Comparison of ENCODE assay signal across 7 mouse cellular contexts in genomic region chr13:64152671-64153082, GRCm38 (mm10). TPM values are rescaled to one million over a fixed set of nuclear protein-coding genes. Genes with fewer than 3 reads are reported as not detected.
DNase-seq lines count a peak whose midpoint lies in the region; ATAC-seq and TF ChIP-seq lines count a peak whose summit lies in the region.

No protein-coding gene starts in this region.

- peaks cover 40% of the 10 kb centered on the region for H3K4me1 ChIP-seq in lung, embryonic 15.5 days
- peaks cover 10% of the 10 kb centered on the region for H3K4me1 ChIP-seq in embryonic facial prominence, embryonic 12.5 days
- peaks cover 45% of the 10 kb centered on the region for H3K4me1 ChIP-seq in liver, embryonic 15.5 days (replicated peaks)
- H3K4me1 ChIP-seq in small intestine, adult 2 months (ENCODE audit: control insufficient read depth, insufficient read depth, insufficient read length, low read length): no peaks in the 10 kb centered on the region

- H3K36me3 ChIP-seq in lung, embryonic 15.5 days: no peaks in the 10 kb centered on the region
- H3K36me3 ChIP-seq in embryonic facial prominence, embryonic 12.5 days: no peaks in the 10 kb centered on the region
- H3K36me3 ChIP-seq in liver, embryonic 15.5 days (replicated peaks): peaks cover 16% of the 10 kb centered on the region
- no peaks in the 10 kb centered on the region for H3K36me3 ChIP-seq in small intestine, adult 2 months (ENCODE audit: control insufficient read depth, insufficient read depth, low read length)

- H3K27ac ChIP-seq in lung, embryonic 15.5 days: peak overlapping the region; percentile 95
- H3K27ac ChIP-seq in embryonic facial prominence, embryonic 12.5 days: peak overlapping the region; percentile 89
- peak overlapping the region; percentile 98 for H3K27ac ChIP-seq in liver, embryonic 15.5 days (replicated peaks)
- H3K27ac ChIP-seq in small intestine, adult 2 months (ENCODE audit: insufficient read depth, low read depth, low read length): peak overlapping the region; percentile 0; the same call in 1 of the 2 replicates

- H3K9ac ChIP-seq in lung, embryonic 15.5 days: peak overlapping the region; percentile 79
- H3K9ac ChIP-seq in embryonic facial prominence, embryonic 12.5 days: peak overlapping the region; percentile 79
- peak overlapping the region; percentile 97 for H3K9ac ChIP-seq in liver, embryonic 15.5 days

- peak overlapping the region; percentile 84 for H3K4me2 ChIP-seq in lung, embryonic 15.5 days
- peak overlapping the region; percentile 86 for H3K4me2 ChIP-seq in embryonic facial prominence, embryonic 12.5 days (replicated peaks)
- peak overlapping the region; percentile 98 for H3K4me2 ChIP-seq in liver, embryonic 15.5 days

- intact Hi-C loops in heart, postnatal 25 days (cut with DNase I): loop anchor here (10.0 kb wide), 1 partner anchor 588 kb away; no protein-coding TSS in a partner anchor

- under 1% methylated on average over 61 of the region's 61 CpGs for WGBS in lung, embryonic 15.5 days
- under 1% methylated on average over 55 of the region's 61 CpGs for WGBS in embryonic facial prominence, embryonic 12.5 days
- under 1% methylated on average over 61 of the region's 61 CpGs for WGBS in liver, embryonic 15.5 days (ENCODE audit: insufficient replicate concordance)
- under 1% methylated on average over 60 of the region's 61 CpGs for WGBS in small intestine, adult 2 months

- TF ChIP-seq POLR2A in small intestine, adult 2 months (IDR thresholded peaks at IDR 0.05; ENCODE audit: low read depth, low read length): no peak

- ATAC-seq in lung, embryonic 15.5 days (ENCODE audit: borderline replicate concordance, extremely low read depth, low FRiP score, low TSS enrichment): peak; percentile 6; the same call in 1 of the 2 replicates
- ATAC-seq in embryonic facial prominence, embryonic 12.5 days (ENCODE audit: insufficient number of reproducible peaks, insufficient read depth, low FRiP score, low TSS enrichment): peak; percentile 16
- peak; percentile 8 for ATAC-seq in liver, embryonic 15.5 days (ENCODE audit: insufficient read depth)
- no peak for ATAC-seq in erythroid progenitor cell, adult 5-6 weeks (replicated peaks; ENCODE audit: low FRiP score, poor library complexity, severe bottlenecking)

- TF ChIP-seq CTCF in small intestine, adult 2 months (IDR thresholded peaks at IDR 0.05; ENCODE audit: extremely low read depth, insufficient read length, insufficient replicate concordance, low read depth, low read length): no peak

- peak overlapping the region; percentile 90 for H3K4me3 ChIP-seq in lung, embryonic 15.5 days
- H3K4me3 ChIP-seq in embryonic facial prominence, embryonic 12.5 days: peak overlapping the region; percentile 89
- H3K4me3 ChIP-seq in liver, embryonic 15.5 days (replicated peaks): peak overlapping the region; percentile 93
- peak overlapping the region; percentile 90 for H3K4me3 ChIP-seq in small intestine, adult 2 months (ENCODE audit: low read depth, low read length)

- no peak for DNase-seq in lung, postnatal 25 days (ENCODE audit: low spot score)
- DNase-seq in heart, postnatal 25 days (ENCODE audit: low spot score): peak; percentile 14

- H3K27me3 ChIP-seq in lung, embryonic 15.5 days: no peaks in the 10 kb centered on the region
- H3K27me3 ChIP-seq in embryonic facial prominence, embryonic 12.5 days: no peaks in the 10 kb centered on the region
- peaks cover 16% of the 10 kb centered on the region for H3K27me3 ChIP-seq in liver, embryonic 15.5 days
- no peaks in the 10 kb centered on the region for H3K27me3 ChIP-seq in small intestine, adult 2 months (ENCODE audit: control insufficient read depth, insufficient read depth, low read length)

- H3K9me3 ChIP-seq in lung, embryonic 15.5 days: no peaks in the 10 kb centered on the region
- H3K9me3 ChIP-seq in embryonic facial prominence, embryonic 12.5 days: no peaks in the 10 kb centered on the region
- H3K9me3 ChIP-seq in liver, embryonic 15.5 days (replicated peaks): no peaks in the 10 kb centered on the region

RNA-seq across cellular contexts. Expression of gene Zfp367, which starts 0.3 kb away (rescaled TPM):
- polyA plus RNA-seq in lung, embryonic 15.5 days (2015; fragmentation: Nextera tagmentation; extraction: Ambion mirVana): 27.4 and 28.1 TPM in 2 replicates
- 18.7 and 19.1 TPM in 2 replicates for polyA plus RNA-seq in embryonic facial prominence, embryonic 12.5 days (2016; fragmentation: Nextera tagmentation; extraction: Ambion mirVana)
- 10 to 100 TPM; 21.5 to 22.6 TPM for total RNA-seq in heart, postnatal 25 days (2021)
- polyA plus RNA-seq in liver, embryonic 15.5 days (2015; fragmentation: Nextera tagmentation; extraction: Ambion mirVana): 20.6 and 22.1 TPM in 2 replicates
- 1.8 and 3.0 TPM in 2 replicates for polyA plus RNA-seq in small intestine, adult 2 months (2012; rRNA removed)
- 71.0 and 93.5 TPM in 2 replicates for total RNA-seq in erythroid progenitor cell, adult 5-6 weeks (2015; ENCODE audit: low replicate concordance)
- total RNA-seq in erythroid progenitor cell, adult 5-6 weeks (2017; ENCODE audit: low replicate concordance): 103 and 120 TPM in 2 replicates

RNA-seq across cellular contexts. Expression of gene Habp4, which starts 8.9 kb away (rescaled TPM):
- polyA plus RNA-seq in lung, embryonic 15.5 days (2015; fragmentation: Nextera tagmentation; extraction: Ambion mirVana): 22.2 and 24.7 TPM in 2 replicates
- 37.1 and 37.2 TPM in 2 replicates for polyA plus RNA-seq in embryonic facial prominence, embryonic 12.5 days (2016; fragmentation: Nextera tagmentation; extraction: Ambion mirVana)
- total RNA-seq in heart, postnatal 25 days (2021): 10 to 100 TPM; 52.6 to 52.7 TPM
- 10.0 and 11.3 TPM in 2 replicates for polyA plus RNA-seq in liver, embryonic 15.5 days (2015; fragmentation: Nextera tagmentation; extraction: Ambion mirVana)
- 6.5 and 8.7 TPM in 2 replicates for polyA plus RNA-seq in small intestine, adult 2 months (2012; rRNA removed)
- 11.5 and 15.9 TPM in 2 replicates for total RNA-seq in erythroid progenitor cell, adult 5-6 weeks (2015; ENCODE audit: low replicate concordance)
- total RNA-seq in erythroid progenitor cell, adult 5-6 weeks (2017; ENCODE audit: low replicate concordance): 7.3 and 10.7 TPM in 2 replicates

RNA-seq across cellular contexts. Expression of gene Slc35d2, which starts 23.5 kb away (rescaled TPM):
- polyA plus RNA-seq in lung, embryonic 15.5 days (2015; fragmentation: Nextera tagmentation; extraction: Ambion mirVana): 4.7 and 4.8 TPM in 2 replicates
- polyA plus RNA-seq in embryonic facial prominence, embryonic 12.5 days (2016; fragmentation: Nextera tagmentation; extraction: Ambion mirVana): 5.4 and 6.0 TPM in 2 replicates
- 1 to 10 TPM; 1.5 to 1.6 TPM for total RNA-seq in heart, postnatal 25 days (2021)
- 7.1 and 8.1 TPM in 2 replicates for polyA plus RNA-seq in liver, embryonic 15.5 days (2015; fragmentation: Nextera tagmentation; extraction: Ambion mirVana)
- 3.9 and 7.1 TPM in 2 replicates for polyA plus RNA-seq in small intestine, adult 2 months (2012; rRNA removed)
- total RNA-seq in erythroid progenitor cell, adult 5-6 weeks (2015; ENCODE audit: low replicate concordance): 2.5 and 10.5 TPM in 2 replicates
- 0.26 and 4.8 TPM in 2 replicates for total RNA-seq in erythroid progenitor cell, adult 5-6 weeks (2017; ENCODE audit: low replicate concordance)

Comparison
In these comparisons a context has a peak if more than half of its experiments do, and no peak if none do; other contexts are left out.
1. H3K27ac ChIP-seq: peak in every context shown above with its lines; median percentile 98 in liver, embryonic 15.5 days; 95 in lung, embryonic 15.5 days; 89 in embryonic facial prominence, embryonic 12.5 days; 0 in small intestine, adult 2 months.